8 mouse cellular contexts compared by ENCODE assay signal in the genomic region with DNA sequence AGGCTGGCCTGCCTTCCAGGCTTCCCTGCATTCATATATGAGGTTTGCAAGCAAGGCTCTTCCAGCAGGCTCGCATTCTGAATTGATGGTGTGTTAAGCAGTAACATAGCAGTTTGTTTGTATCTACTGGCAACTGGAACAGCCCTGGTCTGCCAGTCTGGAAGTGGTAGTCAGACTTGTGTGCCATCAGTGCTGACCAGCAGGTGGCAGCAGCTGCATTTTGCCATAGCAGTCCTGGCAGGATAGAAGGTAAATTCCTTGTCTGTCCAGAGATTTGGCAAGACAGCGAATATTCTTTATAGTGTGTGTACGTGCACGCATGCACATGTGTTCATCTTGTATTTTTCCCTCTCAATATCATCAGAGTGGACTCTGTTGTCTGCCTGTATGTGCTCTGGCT.
DNase-seq lines count a peak whose midpoint lies in the region; ATAC-seq and TF ChIP-seq lines count a peak whose summit lies in the region.

No protein-coding gene starts in this region.

- peak; percentile 84 for DNase-seq in 416B (ENCODE audit: low read depth)
- peak; percentile 86 for DNase-seq in heart, embryonic 10.5 days (ENCODE audit: low spot score)
- peak; percentile 12 to 36 for DNase-seq in natural killer cell, adult 2 months (ENCODE audit: low spot score in 2 of 2)

- H3K36me3 ChIP-seq in heart, embryonic 10.5 days, result no peaks in the 10 kb centered on the region
- no peaks in the 10 kb centered on the region for H3K36me3 ChIP-seq in kidney, embryonic 15.5 days
- no peaks in the 10 kb centered on the region for H3K36me3 ChIP-seq in limb, embryonic 15.5 days
- H3K36me3 ChIP-seq in stomach, embryonic 14.5 days (ENCODE audit: control insufficient read depth, insufficient read depth, low read length), result no peaks in the 10 kb centered on the region

- H3K27ac ChIP-seq in bone marrow, adult 2 months (ENCODE audit: control insufficient read depth, insufficient read depth, low read depth, low read length, poor library complexity), result no peak overlapping the region
- no peak overlapping the region for H3K27ac ChIP-seq in embryonic fibroblast, embryonic 13.5 days (ENCODE audit: insufficient read depth, low read length)
- H3K27ac ChIP-seq in heart, embryonic 10.5 days, result peak overlapping the region; percentile 30; the same call in 1 of the 2 replicates
- H3K27ac ChIP-seq in kidney, embryonic 15.5 days, result no peak overlapping the region
- peak overlapping the region; percentile 39 for H3K27ac ChIP-seq in limb, embryonic 15.5 days
- H3K27ac ChIP-seq in stomach, embryonic 14.5 days (ENCODE audit: low read length), result no peak overlapping the region

- no peaks in the 10 kb centered on the region for H3K4me1 ChIP-seq in bone marrow, adult 2 months (ENCODE audit: control insufficient read depth, insufficient read depth, low read length)
- no peaks in the 10 kb centered on the region for H3K4me1 ChIP-seq in embryonic fibroblast, embryonic 13.5 days (ENCODE audit: control insufficient read depth, insufficient read depth, low read length)
- peaks cover 54% of the 10 kb centered on the region for H3K4me1 ChIP-seq in heart, embryonic 10.5 days
- peaks cover 16% of the 10 kb centered on the region for H3K4me1 ChIP-seq in kidney, embryonic 15.5 days
- H3K4me1 ChIP-seq in limb, embryonic 15.5 days, result peaks cover 17% of the 10 kb centered on the region
- H3K4me1 ChIP-seq in stomach, embryonic 14.5 days (ENCODE audit: control insufficient read depth, insufficient read depth, low read length), result no peaks in the 10 kb centered on the region

- H3K4me2 ChIP-seq in kidney, embryonic 15.5 days, result no peak overlapping the region
- no peak overlapping the region for H3K4me2 ChIP-seq in limb, embryonic 15.5 days
- no peak overlapping the region for H3K4me2 ChIP-seq in stomach, embryonic 14.5 days (replicated peaks; ENCODE audit: low read depth, low read length)

- no peak overlapping the region for H3K4me3 ChIP-seq in bone marrow, adult 2 months (replicated peaks; ENCODE audit: control insufficient read depth, low read depth, low read length)
- no peak overlapping the region for H3K4me3 ChIP-seq in embryonic fibroblast, embryonic 13.5 days (ENCODE audit: insufficient read depth, low read length)
- H3K4me3 ChIP-seq in heart, embryonic 10.5 days, result no peak overlapping the region
- no peak overlapping the region for H3K4me3 ChIP-seq in kidney, embryonic 15.5 days (replicated peaks)
- H3K4me3 ChIP-seq in limb, embryonic 15.5 days, result no peak overlapping the region
- H3K4me3 ChIP-seq in stomach, embryonic 14.5 days (ENCODE audit: low read depth, low read length), result no peak overlapping the region

- H3K9ac ChIP-seq in kidney, embryonic 15.5 days, result no peak overlapping the region
- no peak overlapping the region for H3K9ac ChIP-seq in limb, embryonic 15.5 days
- H3K9ac ChIP-seq in stomach, embryonic 14.5 days (replicated peaks; ENCODE audit: low read depth, low read length), result no peak overlapping the region

- WGBS in bone marrow, adult 2 months, result 43% methylated on average over 4 of the region's 4 CpGs
- WGBS in heart, embryonic 10.5 days, result 38% methylated on average over 4 of the region's 4 CpGs
- 31% methylated on average over 4 of the region's 4 CpGs for WGBS in kidney, embryonic 15.5 days
- 8% methylated on average over 4 of the region's 4 CpGs for WGBS in limb, embryonic 15.5 days
- 32% methylated on average over 4 of the region's 4 CpGs for WGBS in stomach, embryonic 14.5 days

- no peak for TF ChIP-seq POLR2A in bone marrow, adult 2 months (IDR thresholded peaks at IDR 0.05; ENCODE audit: borderline replicate concordance, control insufficient read depth, low read depth, low read length)
- TF ChIP-seq POLR2A in embryonic fibroblast, embryonic 13.5 days (IDR thresholded peaks at IDR 0.05; ENCODE audit: low read depth, low read length), result no peak

- peak; percentile 77 for ATAC-seq in kidney, embryonic 15.5 days (replicated peaks; ENCODE audit: low FRiP score)
- 0 out of 2 replicates have a peak, but pooled peaks have one; percentile 19 for ATAC-seq in limb, embryonic 15.5 days (ENCODE audit: insufficient number of reproducible peaks, low FRiP score, low TSS enrichment, low read depth)
- peak; percentile 57; the same call in 1 of the 2 replicates for ATAC-seq in stomach, embryonic 14.5 days (ENCODE audit: insufficient number of reproducible peaks, insufficient read depth, low FRiP score, low read depth)

- H3K27me3 ChIP-seq in heart, embryonic 10.5 days (ENCODE audit: insufficient read depth, poor library complexity, severe bottlenecking), result no peaks in the 10 kb centered on the region
- H3K27me3 ChIP-seq in kidney, embryonic 15.5 days, result no peaks in the 10 kb centered on the region
- H3K27me3 ChIP-seq in limb, embryonic 15.5 days, result no peaks in the 10 kb centered on the region
- H3K27me3 ChIP-seq in stomach, embryonic 14.5 days (ENCODE audit: control insufficient read depth, insufficient read depth, low read length), result no peaks in the 10 kb centered on the region

- no peaks in the 10 kb centered on the region for H3K9me3 ChIP-seq in heart, embryonic 10.5 days
- no peaks in the 10 kb centered on the region for H3K9me3 ChIP-seq in kidney, embryonic 15.5 days (replicated peaks)
- H3K9me3 ChIP-seq in limb, embryonic 15.5 days, result no peaks in the 10 kb centered on the region
- H3K9me3 ChIP-seq in stomach, embryonic 14.5 days (ENCODE audit: control insufficient read depth, low read depth, low read length), result no peaks in the 10 kb centered on the region

- TF ChIP-seq CTCF in bone marrow, adult 2 months (IDR thresholded peaks at IDR 0.05; ENCODE audit: control insufficient read depth, insufficient read depth, low read length), result peak; percentile 81
- peak; percentile 95 for TF ChIP-seq CTCF in embryonic fibroblast, embryonic 13.5 days (IDR thresholded peaks at IDR 0.05; ENCODE audit: borderline replicate concordance, insufficient read depth, low read length)

Comparison
In these comparisons a context has a peak if more than half of its experiments do, and no peak if none do; other contexts are left out.
1. DNase-seq: peak in every context shown above with its lines; median percentile 86 in heart, embryonic 10.5 days; 84 in 416B; 24 in natural killer cell, adult 2 months.
2. H3K27ac ChIP-seq: peak in heart, embryonic 10.5 days (single experiment) and limb, embryonic 15.5 days (single experiment); none in bone marrow, adult 2 months (single experiment), embryonic fibroblast, embryonic 13.5 days (single experiment), kidney, embryonic 15.5 days (single experiment) and stomach, embryonic 14.5 days (single experiment).
3. ATAC-seq: peak in every context shown above with its lines; median percentile 77 in kidney, embryonic 15.5 days; 57 in stomach, embryonic 14.5 days; 19 in limb, embryonic 15.5 days.